16 mouse cellular contexts compared by ENCODE assay signal in the genomic region with DNA sequence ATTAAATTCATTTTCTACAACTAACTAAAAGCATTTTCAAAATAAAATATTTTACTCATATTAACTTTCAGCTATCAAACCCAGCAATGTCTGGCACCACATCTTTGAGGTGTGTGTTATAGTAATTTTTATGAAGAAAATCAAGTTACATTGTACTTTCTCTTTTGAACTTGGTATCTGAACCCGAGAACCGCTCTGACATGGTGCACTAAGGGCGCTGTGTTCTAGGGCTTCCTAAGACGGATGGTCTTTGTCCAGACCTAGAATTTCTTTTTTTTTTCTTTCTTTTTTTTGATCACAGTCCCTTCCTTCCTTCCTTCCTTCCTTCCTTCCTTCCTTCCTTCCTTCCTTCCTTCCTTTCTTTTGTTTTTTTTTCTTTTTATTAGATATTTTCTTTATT. TPM values are rescaled to one million over a fixed set of nuclear protein-coding genes. Genes with fewer than 3 reads are reported as not detected.
DNase-seq lines count a peak whose midpoint lies in the region; ATAC-seq lines count a peak whose summit lies in the region.
"Had no signal": no experiment of that assay in that cellular context is flagged by ENCODE, and none has a peak within 500 bp of the region (broad histone marks: within the 10 kb centered on the region; RNA-seq: fewer than 3 reads in every experiment).

No protein-coding gene starts in this region.

- H3K4me3 ChIP-seq in kidney, embryonic 15.5 days (replicated peaks): no peak overlapping the region
- H3K4me3 ChIP-seq: embryonic facial prominence, embryonic 12.5 days; megakaryocyte, embryonic 14.5 days had no signal

- H3K4me2 ChIP-seq in kidney, embryonic 15.5 days: no peak overlapping the region
- H3K4me2 ChIP-seq: embryonic facial prominence, embryonic 12.5 days had no signal

- H3K9ac ChIP-seq in kidney, embryonic 15.5 days: no peak overlapping the region
- H3K9ac ChIP-seq: embryonic facial prominence, embryonic 12.5 days had no signal

- no peaks in the 10 kb centered on the region for H3K36me3 ChIP-seq in kidney, embryonic 15.5 days
- H3K36me3 ChIP-seq: embryonic facial prominence, embryonic 12.5 days had no signal

- peaks cover 5% of the 10 kb centered on the region; the same call in 1 of the 2 replicates for H3K4me1 ChIP-seq in kidney, embryonic 15.5 days
- H3K4me1 ChIP-seq: embryonic facial prominence, embryonic 12.5 days; megakaryocyte, embryonic 14.5 days had no signal

- 93% methylated on average over 4 of the region's 4 CpGs for WGBS in kidney, embryonic 15.5 days

- peaks cover 3% of the 10 kb centered on the region; the same call in 1 of the 2 replicates for H3K9me3 ChIP-seq in kidney, embryonic 15.5 days (replicated peaks)

- H3K27ac ChIP-seq in kidney, embryonic 15.5 days: no peak overlapping the region
- H3K27ac ChIP-seq: embryonic facial prominence, embryonic 12.5 days had no signal

- ATAC-seq in kidney, embryonic 15.5 days (replicated peaks; ENCODE audit: low FRiP score): no peak
- ATAC-seq: forebrain, embryonic 16.5 days; intestine, postnatal 0 days had no signal

- DNase-seq in adrenal gland, postnatal 10 days: peak; percentile 66
- DNase-seq in adrenal gland, adult 8-10 months: no peak
- DNase-seq in kidney, adult 18-20 months: peak; percentile 44
- DNase-seq in ovary, postnatal 36 days (ENCODE audit: low spot score): peak; percentile 34
- DNase-seq in ovary, adult 18-20 months (ENCODE audit: low spot score): no peak
- DNase-seq in layer of hippocampus, postnatal 25 days (ENCODE audit: extremely low spot score in 1 of 2, low spot score in 1 of 2): peak; percentile 15 to 65
- DNase-seq in embryo, embryonic 10.5 days (ENCODE audit: low spot score): no peak

- no peaks in the 10 kb centered on the region for H3K27me3 ChIP-seq in kidney, embryonic 15.5 days
- H3K27me3 ChIP-seq: embryonic facial prominence, embryonic 12.5 days had no signal

RNA-seq across cellular contexts. Expression of gene Lect2, which starts 8.5 kb away (rescaled TPM):
- 10 to 100 TPM; 31.2 to 68.1 TPM for total RNA-seq in adrenal gland, postnatal 10 days (2021)
- total RNA-seq in adrenal gland, adult 8-10 months (2022): not detected
- polyA plus RNA-seq in kidney, embryonic 15.5 days (2015; fragmentation: Nextera tagmentation; extraction: Ambion mirVana): 1.8 and 2.5 TPM in 2 replicates
- total RNA-seq in layer of hippocampus, postnatal 25 days (2021): not detected
- polyA plus RNA-seq: embryonic facial prominence, embryonic 12.5 days; forebrain, embryonic 16.5 days; heart, postnatal 0 days; neural tube, embryonic 11.5 days; spleen, adult 2 months had no signal

RNA-seq across cellular contexts. Expression of gene Fbxl21, which starts 17.6 kb away (rescaled TPM):
- 1 to 10 TPM; 2.5 to 4.5 TPM for total RNA-seq in adrenal gland, postnatal 10 days (2021)
- 1 to 10 TPM; 5.8 to 7.5 (median 6.2) TPM for total RNA-seq in adrenal gland, adult 8-10 months (2022)
- polyA plus RNA-seq in kidney, embryonic 15.5 days (2015; fragmentation: Nextera tagmentation; extraction: Ambion mirVana): 2.1 and 2.9 TPM in 2 replicates
- 1 to 10 TPM; 5.4 to 5.6 TPM for total RNA-seq in layer of hippocampus, postnatal 25 days (2021)

RNA-seq across cellular contexts. Expression of gene Il9, which starts 57.8 kb away (rescaled TPM):
- not detected for total RNA-seq in adrenal gland, postnatal 10 days (2021)
- total RNA-seq in adrenal gland, adult 8-10 months (2022): not detected
- not detected in 2 replicates for polyA plus RNA-seq in kidney, embryonic 15.5 days (2015; fragmentation: Nextera tagmentation; extraction: Ambion mirVana)
- not detected for total RNA-seq in layer of hippocampus, postnatal 25 days (2021)
- total RNA-seq: liver, adult 2 months had no signal
- polyA plus RNA-seq: embryonic facial prominence, embryonic 12.5 days; forebrain, embryonic 16.5 days; heart, postnatal 0 days; intestine, postnatal 0 days; liver, adult 2 months; neural tube, embryonic 11.5 days; spleen, adult 2 months had no signal

Comparison
In these comparisons a context has a peak if more than half of its experiments do, and no peak if none do; other contexts are left out.
1. DNase-seq: peak in adrenal gland, postnatal 10 days (single experiment), kidney, adult 18-20 months (single experiment), ovary, postnatal 36 days (single experiment) and layer of hippocampus, postnatal 25 days (2 of 2); none in adrenal gland, adult 8-10 months (single experiment), ovary, adult 18-20 months (single experiment) and embryo, embryonic 10.5 days (single experiment).
2. RNA of gene Lect2, which starts 8.5 kb away (total RNA-seq): 31.2 to 68.1 TPM in adrenal gland, postnatal 10 days; not detected in adrenal gland, adult 8-10 months and not detected in layer of hippocampus, postnatal 25 days; every median in the first group is over 10 times any median in the second.